Mouse (Mus musculus): ENCODE data around the gene Fndc11. TPM values are rescaled to one million over a fixed set of nuclear protein-coding genes. Genes with fewer than 3 reads are reported as not detected.

Fndc11 gene
- total and polyA plus RNA-seq, 3 experiments, result 0.46 to 0.67 TPM; not detected in 1

DNA sequence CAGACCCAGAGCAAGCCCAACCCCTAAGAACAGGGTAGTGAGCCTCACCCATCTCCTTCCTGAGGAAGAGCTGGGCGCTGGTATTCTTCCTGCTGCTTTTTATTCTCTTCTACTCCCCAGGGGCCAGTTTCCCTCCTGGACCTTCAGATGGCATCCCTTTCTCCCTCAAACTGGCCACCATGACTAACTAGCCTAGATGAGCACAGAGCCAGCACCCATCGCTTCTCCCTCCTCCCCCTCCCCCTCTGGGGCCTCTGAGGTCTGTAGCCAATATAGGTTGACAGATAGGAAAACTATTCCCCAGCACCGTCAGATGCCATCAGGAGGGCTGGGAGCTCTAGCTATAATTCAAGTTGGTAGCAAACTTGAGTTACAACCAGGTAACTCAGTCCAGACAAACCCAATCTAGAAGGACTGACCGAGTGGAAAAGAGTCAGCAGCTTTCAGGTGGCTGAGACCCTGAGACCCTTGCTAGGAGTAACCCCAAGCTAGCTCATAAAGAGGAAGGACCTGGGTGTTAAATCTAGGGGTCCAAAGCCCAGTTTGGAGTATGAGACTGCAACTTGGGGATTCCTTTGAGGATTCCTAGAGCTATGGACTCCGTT lies 830 bp upstream of the Fndc11 start:
- DNase-seq, result no peak

- no peak for DNase-seq
These were observed 548 bp downstream of the Fndc11 start for GRCm38 (mm10) chr2:181220361-181220760.

DNA sequence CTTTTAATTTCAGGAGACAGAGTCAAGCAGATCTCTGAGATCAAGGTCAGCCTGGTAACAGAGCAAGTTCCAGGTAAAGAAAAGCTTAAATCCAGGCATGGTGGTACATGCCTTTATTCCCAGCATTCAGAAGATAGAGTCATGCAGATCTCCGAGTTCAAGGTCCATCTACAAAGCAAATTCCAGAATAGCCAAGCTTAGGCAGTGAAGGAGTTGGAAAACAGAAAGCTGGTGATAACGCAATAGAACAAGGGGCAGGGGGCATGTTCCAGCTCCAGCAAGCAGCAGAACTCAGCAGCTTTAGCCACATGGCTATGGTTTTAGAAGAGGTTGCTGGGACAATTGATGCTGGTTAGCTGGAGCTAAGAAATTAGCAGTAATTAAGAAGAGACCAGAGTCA lies 5.2 kb downstream of the Fndc11 start:
- DNase-seq, result no peak

GRCm38 (mm10) chr2:181227122-181227521 lies 7.3 kb downstream of the Fndc11 start:
- DNase-seq, result no peak

DNA sequence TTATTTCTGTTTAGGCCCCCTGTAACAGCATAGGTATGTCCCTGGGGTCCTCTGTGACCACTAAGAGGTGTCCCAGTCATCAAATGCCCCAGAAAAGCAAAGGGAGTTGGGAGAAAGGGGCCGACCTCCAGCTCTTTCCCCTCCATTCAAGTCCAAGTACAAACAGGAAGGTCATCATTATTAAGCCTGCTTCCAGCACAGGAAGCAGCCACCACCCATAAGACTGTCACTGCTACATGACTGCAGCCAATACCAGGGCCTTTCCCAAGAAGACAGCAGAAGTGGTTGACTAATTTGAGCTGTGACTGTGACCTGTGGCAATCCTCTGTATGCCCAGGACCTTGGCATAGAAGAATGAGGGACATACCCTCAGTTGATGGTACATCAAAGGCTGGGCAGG lies 8.5 kb downstream of the Fndc11 start:
- no peak for DNase-seq

- DNase-seq, result no peak
These were observed 11.4 kb downstream of the Fndc11 start for GRCm38 (mm10) chr2:181231171-181231570.

DNA sequence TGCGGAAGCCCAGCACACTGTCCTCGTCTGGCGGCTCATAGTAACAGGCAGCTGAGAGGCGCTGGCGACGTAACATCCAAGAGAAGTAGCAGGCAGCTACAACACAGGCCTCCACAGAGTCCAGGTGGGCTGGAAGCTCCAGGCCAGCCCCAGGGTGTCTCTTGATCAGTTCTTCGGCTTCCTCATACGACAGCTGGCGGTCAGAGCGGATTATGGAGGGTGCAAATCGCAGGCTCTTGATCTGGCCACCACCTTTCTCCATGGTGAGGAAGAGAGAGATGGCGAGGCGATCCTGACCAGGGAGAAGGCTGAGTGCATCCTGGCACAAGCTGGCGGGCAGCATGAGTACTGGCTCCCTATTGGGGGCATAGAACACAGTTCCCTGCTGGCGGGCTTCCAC lies 13.6 kb downstream of the Fndc11 start:
- DNase-seq, result no peak

DNA sequence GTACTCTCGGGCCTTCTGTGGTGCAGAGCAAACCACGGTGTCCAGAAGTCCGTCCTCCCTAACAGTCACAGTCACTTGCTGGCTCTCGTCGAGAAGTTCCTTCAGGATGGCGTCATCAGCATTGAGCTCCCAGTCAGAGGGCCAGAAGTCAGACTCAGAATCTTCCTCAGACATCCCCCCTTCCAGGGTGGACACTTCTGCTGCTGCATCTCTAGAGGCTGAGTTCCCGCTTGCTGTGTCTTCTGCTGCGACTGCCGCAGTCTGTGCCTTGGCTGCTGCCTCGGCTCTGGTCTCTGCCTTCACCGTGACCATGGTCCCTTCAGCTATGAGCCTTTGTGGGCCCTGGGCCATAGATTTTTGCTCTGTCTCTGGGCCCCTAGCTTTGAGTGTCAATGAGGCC lies 14.9 kb downstream of the Fndc11 start:
- DNase-seq, result no peak

DNA sequence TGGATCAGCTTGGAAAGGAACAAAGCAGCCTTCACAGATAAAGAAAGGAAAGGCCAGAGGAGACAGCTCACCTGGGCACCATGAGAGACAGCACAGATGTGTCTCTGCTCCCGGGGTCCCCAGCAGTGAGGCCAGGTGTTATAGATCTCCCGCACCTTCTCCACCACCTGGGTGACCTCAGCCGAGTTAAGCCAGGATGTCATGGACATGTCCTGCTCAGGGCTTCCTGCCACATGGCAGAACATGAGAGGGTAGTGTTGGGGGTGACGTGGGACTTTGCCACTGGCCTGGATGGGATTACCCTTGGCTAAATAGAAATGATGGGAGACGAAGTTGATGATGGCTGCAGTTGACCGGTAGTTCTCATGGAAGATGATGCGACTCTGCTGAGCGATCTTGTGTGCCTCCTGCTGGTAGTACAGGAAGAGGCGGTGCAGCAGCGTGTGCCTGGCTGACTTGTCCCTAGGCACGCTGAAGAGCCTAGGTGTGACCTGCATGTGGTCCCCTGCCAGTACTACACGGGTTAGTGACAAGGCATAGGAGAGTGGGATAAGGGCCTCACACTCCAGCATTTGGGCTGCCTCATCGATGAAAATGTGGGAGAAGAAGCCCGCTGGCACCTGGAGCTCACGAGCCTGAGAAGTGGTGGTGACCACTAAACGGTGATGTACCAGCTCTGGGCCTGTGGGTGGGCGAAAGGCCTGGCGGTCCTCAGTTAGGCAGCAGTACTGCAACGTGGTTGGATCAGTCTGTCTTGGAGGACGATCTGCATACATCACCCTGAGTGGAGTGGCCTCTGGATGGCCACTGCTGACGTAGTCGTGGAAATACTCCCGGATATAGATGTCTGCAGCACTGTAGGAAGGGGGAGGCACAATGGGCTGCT lies 16.1 kb downstream of the Fndc11 start:
- DNase-seq, result no peak

DNA sequence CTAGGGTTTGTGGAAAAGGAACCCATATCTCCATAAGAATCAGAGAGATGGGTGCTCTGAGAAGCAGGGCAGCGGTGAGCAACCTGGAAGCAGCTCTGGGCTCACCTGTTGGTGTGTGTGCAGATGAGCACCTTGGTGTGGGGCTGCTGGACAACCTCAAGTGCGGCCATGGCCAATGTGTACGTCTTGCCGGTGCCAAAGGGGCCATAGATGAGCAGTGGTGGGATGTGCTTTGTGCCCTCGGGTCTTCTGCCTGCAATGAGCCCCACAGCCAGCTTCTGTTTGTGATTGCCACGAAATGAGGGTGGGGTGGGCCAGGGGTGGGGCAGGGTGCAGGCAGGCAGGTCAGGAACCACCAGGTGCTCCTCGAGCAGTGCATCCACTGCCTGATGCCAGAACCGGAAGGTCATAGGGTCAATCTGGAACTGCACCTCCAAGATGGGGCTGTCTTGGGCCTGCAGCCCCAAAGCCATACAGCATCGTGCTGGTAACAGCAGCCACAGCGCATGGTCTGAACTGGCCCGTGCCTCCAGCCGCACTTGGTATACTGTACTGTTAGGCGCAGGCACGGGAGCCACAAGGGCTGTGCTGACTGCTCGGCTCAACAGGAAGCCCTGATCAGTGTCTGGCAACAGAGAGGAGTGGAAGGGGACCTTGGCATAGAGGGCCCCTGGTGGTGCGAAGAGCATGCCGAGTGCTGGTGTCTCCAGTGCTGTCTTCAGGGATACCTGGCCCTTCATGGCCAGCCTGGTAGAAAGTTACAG lies 17.6 kb downstream of the Fndc11 start:
- no peak for DNase-seq

DNA sequence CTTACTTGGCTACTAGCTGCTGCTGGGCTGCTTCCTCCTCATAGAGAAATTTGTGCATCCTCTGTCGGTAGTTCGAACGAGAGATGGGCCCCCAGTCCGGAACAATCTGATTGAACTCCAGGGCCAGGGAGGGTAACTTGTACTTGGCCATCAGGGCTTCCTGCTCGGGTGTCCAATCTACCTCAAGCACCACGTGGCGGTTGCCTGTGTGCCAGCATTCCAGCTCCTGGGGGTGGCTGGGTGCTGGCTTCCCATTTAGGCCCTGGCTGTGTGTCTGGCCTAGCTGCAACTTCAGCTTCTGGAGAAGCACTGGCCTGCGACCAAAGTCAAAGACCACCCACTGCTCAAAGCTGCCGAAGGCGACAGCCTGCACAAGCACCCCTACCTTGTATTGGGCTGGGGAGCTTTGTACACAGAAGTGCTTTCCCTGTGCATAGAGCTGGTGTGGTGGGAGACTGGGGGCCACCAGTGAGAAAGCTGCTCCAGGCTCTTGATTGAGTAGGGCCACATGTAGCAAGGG lies 18.3 kb downstream of the Fndc11 start:
- no peak for DNase-seq

DNA sequence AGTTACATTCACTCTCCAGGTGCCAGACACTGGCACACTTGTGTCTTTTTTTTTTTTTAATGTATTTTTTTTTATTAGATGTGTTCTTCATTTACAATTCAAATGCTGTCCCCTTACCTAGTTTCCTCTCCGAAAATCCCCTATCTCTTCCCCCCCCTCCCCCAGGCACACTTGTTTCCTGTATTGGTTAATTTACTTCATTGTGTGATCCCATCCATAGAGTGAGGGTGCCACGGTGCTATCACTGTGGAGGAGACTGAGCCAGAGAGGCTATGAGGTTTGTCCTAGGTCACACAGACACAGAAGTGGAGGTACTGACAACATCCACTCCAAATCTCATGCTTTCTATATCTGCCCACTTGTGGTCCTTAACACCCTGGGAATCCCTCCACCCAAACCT lies 19.0 kb downstream of the Fndc11 start:
- DNase-seq, result no peak

GRCm38 (mm10) chr2:181239261-181239660 lies 19.4 kb downstream of the Fndc11 start:
- no peak for DNase-seq

DNA sequence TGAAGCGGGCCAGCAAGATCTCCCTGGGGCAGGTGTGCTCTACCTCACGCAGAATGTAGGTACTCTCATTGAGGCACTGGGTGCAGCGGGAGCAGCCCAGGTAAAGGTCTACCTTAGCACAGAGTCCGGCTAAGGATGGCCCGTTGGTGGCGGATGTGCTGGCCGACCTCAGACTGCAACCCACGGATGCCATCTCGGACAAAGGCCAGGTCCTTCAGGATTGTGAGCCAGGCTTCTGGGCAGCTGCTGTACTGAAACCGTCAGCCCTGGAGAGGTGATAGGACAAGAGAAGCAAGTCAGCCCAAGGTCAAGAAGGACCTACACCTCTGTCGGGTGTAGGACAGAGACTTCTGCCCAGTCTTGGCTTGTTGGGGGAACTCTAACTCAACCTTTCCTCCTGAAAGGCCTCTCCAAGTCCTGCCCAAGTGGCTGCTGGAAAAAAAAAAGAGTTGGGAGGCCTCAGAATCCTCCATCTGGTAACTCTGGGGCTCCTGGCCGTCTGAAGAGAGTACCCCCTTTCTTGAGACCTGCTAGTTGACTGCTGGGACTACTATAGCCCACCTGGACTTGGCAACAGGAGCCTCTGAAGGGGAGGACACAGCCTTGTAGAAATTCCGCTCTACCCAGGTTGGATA lies 21.1 kb downstream of the Fndc11 start:
- no peak for DNase-seq

- DNase-seq, result peak; percentile 78
These were observed 21.9 kb downstream of the Fndc11 start, which contains the start of gene Helz2 for GRCm38 (mm10) chr2:181241602-181242313. TSS of gene Helz2 (minus strand) at chr2:181242027.

DNA sequence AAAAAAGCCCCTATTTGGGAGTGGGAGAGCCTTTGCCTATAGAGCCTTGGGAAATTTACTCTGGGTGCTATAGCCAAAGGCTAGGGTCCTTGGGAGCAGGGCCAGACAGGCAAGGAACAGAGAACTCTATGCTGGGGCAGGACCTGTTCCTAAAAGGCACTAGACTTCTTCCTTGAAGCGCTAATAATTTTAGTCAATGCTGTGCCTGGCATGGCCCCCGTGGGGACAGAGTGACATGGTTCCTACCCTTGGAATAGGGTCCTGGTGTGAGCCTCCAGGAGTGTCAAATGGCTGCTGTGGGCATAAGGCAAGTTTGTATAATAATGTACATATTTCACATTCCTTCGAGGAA lies 22.5 kb downstream of the Fndc11 start:
- DNase-seq, result no peak

- DNase-seq, result peak; percentile 44
These were observed 24.0 kb downstream of the Fndc11 start for GRCm38 (mm10) chr2:181243706-181244394.

GRCm38 (mm10) chr2:181245031-181245430 lies 25.2 kb downstream of the Fndc11 start:
- no peak for DNase-seq

- DNase-seq, result no peak
These were observed 29.4 kb downstream of the Fndc11 start for GRCm38 (mm10) chr2:181249217-181249616.

GRCm38 (mm10) chr2:181251841-181252240 lies 32.0 kb downstream of the Fndc11 start:
- DNase-seq, result no peak

GRCm38 (mm10) chr2:181253248-181253647 lies 33.4 kb downstream of the Fndc11 start:
- no peak for DNase-seq

Measured in adrenal gland, adult 2 months (tissue).